Mouse (Mus musculus) kidney, postnatal 10 days (tissue): ENCODE results near the gene Slain1.
"Not testable (repeated sequence)": the region's sequence is repeated elsewhere in the genome, so short reads cannot be mapped to it uniquely, and the experiment has no call there.

ENCODE experiments used
- DNase-seq: peaks from one replicate; pipeline ENCODE4 v3.0.0; 2021; ENCODE audit warnings: mixed read lengths

Gene Slain1

GRCm38 (mm10) chr14:103728506-103728905 lies 78.5 kb downstream of the Slain1 start:
- no peak for DNase-seq

- no peak for DNase-seq
These were observed 79.1 kb downstream of the Slain1 start for GRCm38 (mm10) chr14:103728951-103729725.

- no peak for DNase-seq
These were observed 79.8 kb downstream of the Slain1 start for GRCm38 (mm10) chr14:103729760-103730367.

GRCm38 (mm10) chr14:103732626-103733025 lies 82.6 kb downstream of the Slain1 start:
- DNase-seq: no peak

- peak; percentile 68 for DNase-seq
These were observed 91.2 kb downstream of the Slain1 start for GRCm38 (mm10) chr14:103741216-103741615.

- DNase-seq: peak; percentile 19
These were observed 92.1 kb downstream of the Slain1 start for GRCm38 (mm10) chr14:103742150-103742549.

- no peak for DNase-seq
These were observed 97.3 kb downstream of the Slain1 start for GRCm38 (mm10) chr14:103747345-103747744.

- not testable (repeated sequence) for DNase-seq
These were observed 100.6 kb downstream of the Slain1 start for GRCm38 (mm10) chr14:103750638-103751037.

- no peak for DNase-seq
These were observed 101.4 kb downstream of the Slain1 start for GRCm38 (mm10) chr14:103751384-103751783.

- no peak for DNase-seq
These were observed 102.7 kb downstream of the Slain1 start for GRCm38 (mm10) chr14:103752773-103753172.

GRCm38 (mm10) chr14:103754041-103754440 lies 104.0 kb downstream of the Slain1 start:
- no peak for DNase-seq

GRCm38 (mm10) chr14:103754465-103754864 lies 104.4 kb downstream of the Slain1 start:
- DNase-seq: no peak
